Mouse (Mus musculus): ENCODE data around the gene Cib4. TPM values are rescaled to one million over a fixed set of nuclear protein-coding genes. Genes with fewer than 3 reads are reported as not detected.

Gene Cib4
- total RNA-seq, 2 experiments from 2014 or later, result not detected

GRCm38 (mm10) chr5:30577251-30577650, 31.6 kb upstream of the Cib4 start:
- intact Hi-C loops (cut with DNase I), result no loop called here
- DNase-seq (ENCODE audit: low spot score in 2 of 2), result no peak

- intact Hi-C loops (cut with DNase I), result no loop called here
- no peak for DNase-seq (ENCODE audit: low spot score in 2 of 2)
These were observed 30.6 kb upstream of the Cib4 start for GRCm38 (mm10) chr5:30576233-30576632.

- intact Hi-C loops (cut with DNase I), result no loop called here
These were observed 28.7 kb upstream of the Cib4 start for GRCm38 (mm10) chr5:30574367-30574766.

GRCm38 (mm10) chr5:30571820-30572219, 26.2 kb upstream of the Cib4 start:
- DNase-seq (ENCODE audit: low spot score in 2 of 2), result no peak

More at GRCm38 (mm10) chr5:30574367-30574766, 28.7 kb upstream of the Cib4 start:
- DNase-seq (ENCODE audit: low spot score in 2 of 2), result no peak

GRCm38 (mm10) chr5:30568479-30568878, 22.8 kb upstream of the Cib4 start:
- intact Hi-C loops (cut with DNase I), result no loop called here
- no peak for DNase-seq (ENCODE audit: low spot score in 2 of 2)

More at GRCm38 (mm10) chr5:30571820-30572219, 26.2 kb upstream of the Cib4 start:
- intact Hi-C loops (cut with DNase I), result no loop called here

- DNase-seq (ENCODE audit: low spot score in 2 of 2), result no peak
- intact Hi-C loops (cut with DNase I), result no loop called here
These were observed 14.4 kb upstream of the Cib4 start for GRCm38 (mm10) chr5:30559986-30560493.

- intact Hi-C loops (cut with DNase I), result no loop called here
- DNase-seq (ENCODE audit: low spot score in 2 of 2), result no peak
These were observed 13.8 kb upstream of the Cib4 start for GRCm38 (mm10) chr5:30559421-30559820.

- DNase-seq (ENCODE audit: low spot score in 2 of 2), result no peak
- intact Hi-C loops (cut with DNase I), result no loop called here
These were observed 10.6 kb upstream of the Cib4 start for GRCm38 (mm10) chr5:30556284-30556683.

GRCm38 (mm10) chr5:30554981-30555380, 9.3 kb upstream of the Cib4 start:
- intact Hi-C loops (cut with DNase I), result no loop called here

GRCm38 (mm10) chr5:30553936-30554335, 8.3 kb upstream of the Cib4 start:
- DNase-seq (ENCODE audit: low spot score in 2 of 2), result no peak

More at GRCm38 (mm10) chr5:30554981-30555380, 9.3 kb upstream of the Cib4 start:
- no peak for DNase-seq (ENCODE audit: low spot score in 2 of 2)

GRCm38 (mm10) chr5:30552006-30552405, 6.4 kb upstream of the Cib4 start:
- DNase-seq (ENCODE audit: low spot score in 2 of 2), result no peak
- intact Hi-C loops (cut with DNase I), result no loop called here

More at GRCm38 (mm10) chr5:30553936-30554335, 8.3 kb upstream of the Cib4 start:
- intact Hi-C loops (cut with DNase I), result no loop called here

- intact Hi-C loops (cut with DNase I), result no loop called here
- DNase-seq (ENCODE audit: low spot score in 2 of 2), result no peak
These were observed 5.5 kb upstream of the Cib4 start for GRCm38 (mm10) chr5:30551022-30551638.

- DNase-seq (ENCODE audit: low spot score in 2 of 2), result no peak
- intact Hi-C loops (cut with DNase I), result no loop called here
These were observed 4.8 kb upstream of the Cib4 start for GRCm38 (mm10) chr5:30550334-30551021.

GRCm38 (mm10) chr5:30548681-30549080, 3.0 kb upstream of the Cib4 start:
- DNase-seq (ENCODE audit: low spot score in 2 of 2), result no peak
- intact Hi-C loops (cut with DNase I), result no loop called here

GRCm38 (mm10) chr5:30536051-30536570, 9.5 kb downstream of the Cib4 start:
- DNase-seq (ENCODE audit: low spot score in 2 of 2), result no peak
- intact Hi-C loops (cut with DNase I), result no loop called here

GRCm38 (mm10) chr5:30534637-30535036, 11.0 kb downstream of the Cib4 start:
- DNase-seq (ENCODE audit: low spot score in 2 of 2), result no peak
- intact Hi-C loops (cut with DNase I), result no loop called here

GRCm38 (mm10) chr5:30528906-30529305, 16.7 kb downstream of the Cib4 start:
- intact Hi-C loops (cut with DNase I), result no loop called here
- DNase-seq (ENCODE audit: low spot score in 2 of 2), result no peak

- no peak for DNase-seq (ENCODE audit: low spot score in 2 of 2)
- intact Hi-C loops (cut with DNase I), result no loop called here
These were observed 18.5 kb downstream of the Cib4 start for GRCm38 (mm10) chr5:30527129-30527528.

GRCm38 (mm10) chr5:30525920-30526836, 19.5 kb downstream of the Cib4 start:
- intact Hi-C loops (cut with DNase I), result no loop called here
- no peak for DNase-seq (ENCODE audit: low spot score in 2 of 2)

- intact Hi-C loops (cut with DNase I), result no loop called here
- DNase-seq (ENCODE audit: low spot score in 2 of 2), result no peak
These were observed 21.4 kb downstream of the Cib4 start for GRCm38 (mm10) chr5:30524213-30524612.
